Mouse (Mus musculus) hindbrain, embryonic 11.5 days (tissue): ENCODE results near the gene D8Ertd738e. TPM values are rescaled to one million over a fixed set of nuclear protein-coding genes. Genes with fewer than 3 reads are reported as not detected.

Experiments used
- ATAC-seq: fragments of 200-750 bp; cut with Nextera tagmentation; 2 replicates; pipeline ENCODE4 v1.8.0; 2017; ENCODE audit warnings: mild to moderate bottlenecking, moderate TSS enrichment, moderate library complexity; ENCODE audit not compliant: low FRiP score
- DNase-seq: peaks from one replicate; pipeline ENCODE4 v3.0.0-alpha.2; 2015; ENCODE audit warnings: low spot score
- H3K27ac ChIP-seq: fragments of 300-500 bp; sonication (generic); 2 replicates; pipeline ENCODE4 v1.5.1; 2014; ENCODE audit warnings: mild to moderate bottlenecking, low read depth, low read length
- H3K27me3 ChIP-seq: fragments of 300-500 bp; sonication (generic); 2 replicates; pipeline ENCODE4 v1.6.1; 2014; ENCODE audit warnings: mild to moderate bottlenecking, low read length, moderate library complexity, mixed read lengths; ENCODE audit not compliant: control insufficient read depth, insufficient read depth
- H3K36me3 ChIP-seq: fragments of 300-500 bp; sonication (generic); 2 replicates; pipeline ENCODE4 v1.6.1; 2014; ENCODE audit warnings: mild to moderate bottlenecking, low read length, moderate library complexity, mixed read lengths; ENCODE audit not compliant: control insufficient read depth, insufficient read depth
- H3K4me1 ChIP-seq: fragments of 300-500 bp; sonication (generic); replicated peaks from 2 replicates; pipeline ENCODE4 v1.6.1; 2014; ENCODE audit warnings: low read length, mixed read lengths; ENCODE audit not compliant: control insufficient read depth, insufficient read depth
- H3K4me2 ChIP-seq: fragments of 300-500 bp; sonication (generic); replicated peaks from 2 replicates; pipeline ENCODE4 v1.6.1; 2014; ENCODE audit warnings: mild to moderate bottlenecking, low read depth, low read length
- H3K4me3 ChIP-seq: fragments of 300-500 bp; sonication (generic); 2 replicates; pipeline ENCODE4 v1.5.1; 2014; ENCODE audit warnings: low read depth, low read length
- H3K9ac ChIP-seq: fragments of 300-500 bp; sonication (generic); 2 replicates; pipeline ENCODE4 v1.6.1; 2014; ENCODE audit warnings: low read depth, low read length
- H3K9me3 ChIP-seq: fragments of 300-500 bp; sonication (generic); 2 replicates; pipeline ENCODE4 v1.6.1; 2016; ENCODE audit warnings: low read length; ENCODE audit not compliant: control insufficient read depth
- WGBS: fragments of 180-500 bp; shearing (Covaris S2); extraction: QIAGEN DNeasy Blood & Tissue Kit; methylation state at CpG from one replicate; pipeline ENCODE4 v1.1.7; 2014; 5-methylcytosine and 5-hydroxymethylcytosine counted together
- polyA plus RNA-seq: library from polyadenylated mRNA; unstranded; fragments of >200 nt; fragmentation: Nextera tagmentation; extraction: Ambion mirVana; gene quantifications from 2 replicates; pipeline ENCODE4 v1.2.1, GENCODE M21; 2014

Gene D8Ertd738e
- polyA plus RNA-seq, 1 experiment from 2014 or later = 298 TPM

- H3K9ac ChIP-seq = no peak overlapping the region
- H3K9me3 ChIP-seq = no peaks in the 10 kb centered on the region
- no peak for DNase-seq
- H3K27ac ChIP-seq = no peak overlapping the region
- no peak overlapping the region for H3K4me2 ChIP-seq
- WGBS = 43% methylated on average over 1 of the region's 1 CpGs
- no peak for ATAC-seq
- H3K27me3 ChIP-seq = no peaks in the 10 kb centered on the region
- H3K4me3 ChIP-seq = no peak overlapping the region
- H3K4me1 ChIP-seq = no peaks in the 10 kb centered on the region
- H3K36me3 ChIP-seq = no peaks in the 10 kb centered on the region
Observed at GRCm38 (mm10) chr8:84276447-84276846, 26.9 kb upstream of the D8Ertd738e start.

- Histone ChIP-seq H3K9me3 (no peaks in the 10 kb centered on the region), H3K4me1 (no peaks in the 10 kb centered on the region), H3K27ac (no peak overlapping the region), H3K27me3 (no peaks in the 10 kb centered on the region), H3K9ac (no peak overlapping the region), H3K4me3 (no peak overlapping the region), H3K36me3 (no peaks in the 10 kb centered on the region), H3K4me2 (no peak overlapping the region)
- 82% methylated on average over 3 of the region's 3 CpGs for WGBS
- no peak for DNase-seq
- no peak for ATAC-seq
Observed at GRCm38 (mm10) chr8:84273968-84274367, 24.4 kb upstream of the D8Ertd738e start.

GRCm38 (mm10) chr8:84272302-84272701, 22.8 kb upstream of the D8Ertd738e start:
- WGBS = 84% methylated on average over 4 of the region's 4 CpGs
- Histone ChIP-seq H3K9ac (no peak overlapping the region), H3K27ac (no peak overlapping the region), H3K4me1 (no peaks in the 10 kb centered on the region), H3K36me3 (no peaks in the 10 kb centered on the region), H3K4me2 (no peak overlapping the region), H3K4me3 (no peak overlapping the region), H3K9me3 (no peaks in the 10 kb centered on the region), H3K27me3 (no peaks in the 10 kb centered on the region)
- no peak for ATAC-seq
- no peak for DNase-seq

GRCm38 (mm10) chr8:84269950-84270773, 20.6 kb upstream of the D8Ertd738e start, which contains the start of gene Ccdc130:
Ccdc130 (minus strand) TSS chr8:84270380.
- peak; percentile 99 for ATAC-seq
- WGBS = under 1% methylated on average over 44 of the region's 44 CpGs
- Histone ChIP-seq H3K36me3 (no peaks in the 10 kb centered on the region), H3K9me3 (no peaks in the 10 kb centered on the region), H3K27ac (peak within 1 kb of the TSS; percentile 36; the same call in 1 of the 2 replicates), H3K4me3 (peak within 1 kb of the TSS; percentile 80), H3K27me3 (no peaks in the 10 kb centered on the region), H3K4me1 (no peaks in the 10 kb centered on the region), H3K4me2 (peak within 1 kb of the TSS; percentile 83), H3K9ac (peak within 1 kb of the TSS; percentile 81)
- peak; percentile 100 for DNase-seq

GRCm38 (mm10) chr8:84261098-84261497, 11.6 kb upstream of the D8Ertd738e start:
- no peak overlapping the region for H3K4me2 ChIP-seq
- peaks cover 3% of the 10 kb centered on the region; the same call in 1 of the 2 replicates for H3K36me3 ChIP-seq
- 0 out of 2 replicates have a peak, but pooled peaks cover 5% of the 10 kb centered on the region for H3K4me1 ChIP-seq
- H3K9ac ChIP-seq = no peak overlapping the region
- H3K4me3 ChIP-seq = no peak overlapping the region
- WGBS = 91% methylated on average over 4 of the region's 4 CpGs
- no peaks in the 10 kb centered on the region for H3K9me3 ChIP-seq
- no peak overlapping the region for H3K27ac ChIP-seq
- DNase-seq (no peak), ATAC-seq (no peak)
- no peaks in the 10 kb centered on the region for H3K27me3 ChIP-seq

GRCm38 (mm10) chr8:84256822-84257610, 7.5 kb upstream of the D8Ertd738e start, which contains the start of gene Mri1:
Mri1 (minus strand) TSS chr8:84257326.
- under 1% methylated on average over 62 of the region's 64 CpGs for WGBS
- ATAC-seq = peak; percentile 85
- peak; percentile 96 for DNase-seq
- Histone ChIP-seq H3K27me3 (no peaks in the 10 kb centered on the region), H3K4me3 (peak within 1 kb of the TSS; percentile 72), H3K4me2 (peak within 1 kb of the TSS; percentile 94), H3K36me3 (peaks cover 6% of the 10 kb centered on the region), H3K4me1 (0 out of 2 replicates have a peak, but pooled peaks cover 5% of the 10 kb centered on the region), H3K9me3 (no peaks in the 10 kb centered on the region), H3K9ac (peak within 1 kb of the TSS; percentile 74), H3K27ac (peak within 1 kb of the TSS; percentile 84)

GRCm38 (mm10) chr8:84256458-84256821, 6.9 kb upstream of the D8Ertd738e start:
- Histone ChIP-seq H3K27me3 (no peaks in the 10 kb centered on the region), H3K4me1 (0 out of 2 replicates have a peak, but pooled peaks cover 5% of the 10 kb centered on the region), H3K9ac (peak overlapping the region; percentile 74), H3K4me3 (peak overlapping the region; percentile 72), H3K9me3 (no peaks in the 10 kb centered on the region), H3K27ac (peak overlapping the region; percentile 84; the same call in 1 of the 2 replicates), H3K36me3 (peaks cover 6% of the 10 kb centered on the region; the same call in 1 of the 2 replicates), H3K4me2 (peak overlapping the region; percentile 94)
- DNase-seq = peak; percentile 60
- ATAC-seq = peak; percentile 28; the same call in 1 of the 2 replicates
- WGBS = 17% methylated on average over 6 of the region's 6 CpGs

GRCm38 (mm10) chr8:84255858-84256257, 6.3 kb upstream of the D8Ertd738e start:
- Histone ChIP-seq H3K4me1 (0 out of 2 replicates have a peak, but pooled peaks cover 5% of the 10 kb centered on the region), H3K27me3 (no peaks in the 10 kb centered on the region), H3K4me3 (no peak overlapping the region; the same call in 1 of the 2 replicates), H3K27ac (no peak overlapping the region), H3K4me2 (peak overlapping the region; percentile 94), H3K9me3 (no peaks in the 10 kb centered on the region), H3K9ac (0 out of 2 replicates have a peak overlapping the region, but pooled peaks have one; percentile 74), H3K36me3 (peaks cover 6% of the 10 kb centered on the region; the same call in 1 of the 2 replicates)
- WGBS = 87% methylated on average over 3 of the region's 3 CpGs
- ATAC-seq (no peak), DNase-seq (no peak)
